Mouse (Mus musculus) stomach, postnatal 0 days (tissue): ENCODE data around the gene Vmn1r3.
"Not testable (repeated sequence)": the region's sequence is repeated elsewhere in the genome, so short reads cannot be mapped to it uniquely, and the experiment has no call there.

Experiments
- CTCF ChIP-seq: IDR thresholded peaks from 2 replicates; pipeline ENCODE4 v1.5.1; 2016; ENCODE audit warnings: antibody characterized with exemption, low read depth, mild to moderate bottlenecking, moderate library complexity
- EP300 ChIP-seq: optimal IDR thresholded peaks from 2 replicates; pipeline ENCODE3; 2016; ENCODE audit warnings: antibody characterized with exemption

GRCm38 (mm10) chr4:3164429-3164828, 20.7 kb downstream of the Vmn1r3 start:
- TF ChIP-seq CTCF, EP300: not testable (repeated sequence)
